Mouse (Mus musculus) C2C12 (cell line): ENCODE results near the gene Aldh1l2.

ENCODE experiments used
- CTCF ChIP-seq: IDR thresholded peaks from one replicate; pipeline ENCODE4 v1.5.1; 2011; ENCODE audit not compliant: control insufficient read depth, insufficient read depth, insufficient read length
- MYOD1 ChIP-seq: IDR thresholded peaks from one replicate; pipeline ENCODE4 v1.6.1; 2011; ENCODE audit warnings: low read depth; ENCODE audit not compliant: control insufficient read depth, insufficient read length
- MYOG ChIP-seq: IDR thresholded peaks from one replicate; pipeline ENCODE4 v1.6.1; 2011; ENCODE audit not compliant: control insufficient read depth, insufficient read length; ENCODE audit errors: extremely low read depth

GRCm38 (mm10) chr10:83457531-83457930 is 76.4 kb downstream of the Aldh1l2 start:
- TF ChIP-seq CTCF (no peak), MYOG (no peak), MYOD1 (no peak)
